Mouse (Mus musculus) CD4-positive helper T cell, adult 2 months (primary cell): ENCODE results near the gene Synj2.

ENCODE experiments used
- DNase-seq: peaks from one replicate; pipeline ENCODE4 v3.0.0-alpha.2; 2012; ENCODE audit warnings: low read depth, missing footprints, low spot score

The Synj2 gene

DNA sequence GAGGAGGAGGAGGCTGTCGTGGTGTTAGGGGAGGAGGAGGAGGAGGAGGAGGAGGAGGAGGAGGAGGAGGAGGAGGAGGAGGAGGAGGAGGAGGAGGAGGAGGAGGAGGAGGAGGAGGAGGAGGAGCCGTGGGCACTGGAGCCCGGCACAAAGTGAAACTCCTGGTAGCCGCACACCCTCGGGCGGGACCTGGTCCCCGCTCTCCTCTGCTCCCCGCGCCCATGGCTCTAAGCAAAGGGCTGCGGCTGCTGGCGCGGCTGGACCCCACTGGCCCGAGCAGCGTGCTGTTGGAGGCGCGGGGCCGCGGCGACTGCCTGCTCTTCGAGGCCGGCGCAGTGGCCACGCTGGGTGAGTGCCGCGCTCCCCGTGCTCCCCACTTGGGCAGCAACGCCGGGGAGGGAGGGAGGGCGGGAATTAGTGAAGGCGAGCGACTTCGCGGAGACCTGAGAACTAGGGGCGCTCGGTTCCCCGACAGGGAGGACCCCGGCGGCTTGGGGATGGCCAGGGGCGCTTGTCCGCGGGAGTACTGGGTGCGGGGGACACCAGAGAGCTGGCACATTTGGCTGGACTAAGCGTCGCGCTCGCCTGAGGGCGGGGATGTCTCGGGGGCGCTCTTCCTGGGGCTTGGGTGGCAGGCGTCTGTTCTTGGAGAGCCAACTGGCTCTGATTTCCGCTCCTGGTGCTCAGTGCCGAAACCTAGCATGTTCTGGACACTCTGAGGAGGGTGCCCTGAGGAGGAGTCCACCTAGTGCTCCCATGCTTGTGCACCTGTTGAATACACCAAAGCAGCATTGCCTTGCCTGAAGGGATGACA lies at the start of gene Synj2:
TSS of gene Synj2 (plus strand) at position 51 of the 814 bp plus-strand sequence.
- DNase-seq: peak; percentile 75

DNA sequence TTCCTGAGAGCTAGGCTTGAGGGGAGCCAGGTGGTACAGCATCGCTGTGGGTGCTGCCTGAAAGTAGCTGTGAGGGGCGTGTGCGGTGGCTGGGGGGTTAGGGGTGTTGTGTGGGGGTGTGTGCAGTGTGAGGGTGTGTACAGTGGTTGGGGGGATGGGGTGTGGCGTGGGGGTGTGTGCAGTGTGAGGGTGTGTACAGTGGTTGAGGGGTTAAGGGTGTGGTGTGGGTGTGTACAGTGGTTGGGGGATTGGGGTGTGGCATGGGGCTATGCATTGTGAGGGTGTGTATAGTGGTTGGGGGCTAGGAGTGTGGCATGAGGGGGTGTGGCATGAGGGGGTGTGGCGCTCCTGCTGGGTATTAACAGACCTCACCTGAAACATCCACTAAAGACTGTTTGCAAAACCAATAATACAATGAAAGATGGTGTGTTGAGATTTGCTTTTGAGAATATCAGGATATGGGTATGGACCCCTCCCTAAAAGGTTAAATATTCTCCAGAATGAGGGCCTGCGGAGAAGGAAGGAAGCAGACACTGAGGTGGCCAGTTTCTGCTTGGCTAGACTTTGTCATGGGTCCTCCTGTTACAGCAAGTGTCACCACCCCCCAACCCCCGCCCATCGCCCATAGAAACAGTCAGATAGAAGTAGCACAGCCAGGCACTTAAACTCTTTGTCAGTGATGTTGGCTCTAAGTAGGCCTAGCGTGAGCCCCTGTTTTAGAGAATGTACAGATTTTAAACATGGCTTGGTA lies 49.0 kb upstream of the Synj2 start:
- no peak for DNase-seq

DNA sequence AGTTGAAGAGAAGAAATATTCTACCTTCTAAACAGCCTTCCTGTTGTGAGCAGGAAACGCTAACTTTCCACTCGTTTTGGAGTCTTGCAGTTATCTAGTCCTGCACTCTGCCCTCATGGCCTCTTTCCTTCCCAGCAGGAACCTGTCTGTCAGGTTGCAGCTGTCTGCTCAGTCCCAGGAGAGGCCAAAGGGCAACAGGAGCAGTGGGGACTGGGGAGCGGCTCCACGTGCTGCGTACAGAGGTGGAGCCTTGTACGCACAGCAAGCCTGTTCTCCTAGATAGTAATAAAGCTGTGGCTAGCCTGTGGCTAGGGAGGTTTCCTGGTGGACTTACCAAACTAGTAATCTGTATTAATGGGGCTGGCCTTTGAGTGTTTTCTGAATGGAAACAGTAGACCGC lies 48.0 kb upstream of the Synj2 start:
- no peak for DNase-seq

DNA sequence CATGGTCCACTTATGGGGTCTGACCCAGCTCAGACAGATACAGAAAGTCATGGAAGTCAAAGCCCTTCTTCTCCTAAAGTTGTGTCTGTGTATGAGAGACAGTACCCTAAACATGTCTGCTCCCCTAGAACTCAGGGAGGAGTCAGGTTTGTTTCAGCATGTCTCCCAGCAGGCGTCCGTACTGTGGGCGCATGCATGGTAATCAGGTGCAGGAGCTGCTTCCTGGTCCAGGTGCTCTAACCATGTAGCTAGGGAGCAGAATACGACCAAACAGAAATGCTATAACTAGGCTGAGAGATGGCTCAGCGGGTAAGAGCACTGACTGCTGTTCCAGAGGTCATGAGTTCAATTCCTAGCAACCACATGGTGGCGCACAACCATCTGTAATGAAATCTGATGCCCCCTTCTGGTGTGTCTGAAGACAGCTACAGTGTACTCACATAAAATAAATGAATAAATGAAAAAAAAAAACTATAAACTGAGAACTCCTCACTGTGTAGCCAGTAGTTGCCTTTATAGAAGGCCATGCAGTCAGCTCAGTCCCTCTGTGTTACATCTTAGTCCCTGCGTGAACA lies 47.4 kb upstream of the Synj2 start:
- no peak for DNase-seq

DNA sequence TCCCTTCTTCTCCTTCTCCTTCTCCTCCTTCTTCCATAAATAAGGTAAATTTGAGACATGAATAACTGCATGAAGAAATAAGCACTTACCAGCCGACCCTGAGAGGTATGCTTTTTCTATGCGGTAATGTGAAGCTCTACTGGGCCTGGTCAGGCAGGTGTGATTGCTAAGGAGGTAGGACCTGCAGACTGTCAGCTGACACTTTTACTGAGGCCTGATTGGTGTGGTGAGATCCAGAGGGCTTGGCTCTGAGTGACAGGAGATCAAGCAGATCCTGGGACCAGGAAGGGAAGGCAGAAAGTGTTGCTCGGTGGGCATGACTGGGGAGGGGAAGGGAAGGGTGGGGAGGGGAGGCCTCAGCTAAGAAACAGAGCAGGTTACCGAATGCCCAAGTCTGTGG lies 45.0 kb upstream of the Synj2 start:
- no peak for DNase-seq

DNA sequence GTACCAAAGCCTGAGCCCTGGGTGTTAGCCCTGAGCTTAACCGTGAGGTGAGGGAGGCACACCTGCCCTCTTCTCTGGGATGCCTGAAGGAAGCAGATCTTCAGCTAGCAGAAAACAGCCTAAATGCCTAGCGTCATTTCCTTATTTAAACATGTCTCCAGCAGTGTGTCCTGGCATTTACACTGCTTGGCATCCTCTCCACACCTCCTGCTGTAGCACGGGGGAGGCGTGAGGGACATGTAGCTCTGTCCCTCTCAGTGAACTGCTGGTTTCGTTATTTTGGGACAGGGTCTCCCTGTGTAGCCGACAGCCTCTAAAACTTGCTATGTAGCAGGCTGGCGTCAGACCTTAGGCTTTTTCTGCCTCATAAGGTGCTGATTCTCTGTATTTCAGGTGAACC lies 44.5 kb upstream of the Synj2 start:
- DNase-seq: no peak

DNA sequence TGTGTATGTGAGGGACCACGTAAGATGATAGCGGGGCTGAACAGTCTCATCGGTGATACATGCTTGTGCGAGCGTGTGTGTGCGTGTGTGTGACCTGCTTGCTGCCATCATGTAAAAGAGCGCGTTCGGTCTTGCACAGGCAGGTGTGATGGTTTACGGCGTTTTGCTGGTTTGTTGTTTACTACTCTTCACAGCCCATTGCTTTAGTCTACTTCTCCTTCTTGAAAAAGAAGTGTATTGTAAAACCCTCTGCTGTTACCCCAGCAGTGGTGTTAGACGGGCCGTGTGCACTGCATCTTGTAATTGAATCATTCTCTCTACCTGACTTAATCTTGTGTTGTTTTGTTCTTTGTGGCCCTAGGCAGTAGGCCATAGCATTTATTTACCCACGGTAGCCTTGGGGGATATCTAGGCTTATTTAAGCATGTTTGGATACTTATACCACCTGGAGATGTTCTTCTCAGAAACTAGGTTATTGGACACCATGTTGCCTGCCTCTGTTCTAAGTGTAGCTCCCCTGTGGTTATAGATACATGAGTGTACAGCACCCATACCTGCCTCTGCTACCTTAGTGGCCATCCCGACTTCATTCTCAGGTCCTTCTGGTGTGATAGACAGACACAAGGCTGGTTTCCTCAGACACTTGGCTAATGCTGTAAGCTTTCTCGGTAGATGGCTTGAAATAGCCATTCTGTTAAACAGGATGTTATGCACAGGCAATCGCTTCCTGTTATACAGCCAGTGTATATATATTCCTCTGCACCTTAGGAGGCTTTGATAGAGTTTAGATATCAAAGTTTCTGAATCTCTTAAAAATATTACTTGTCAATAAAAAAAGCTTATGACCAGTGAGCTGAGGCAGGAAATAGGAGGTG lies 43.5 kb upstream of the Synj2 start:
- DNase-seq: no peak

DNA sequence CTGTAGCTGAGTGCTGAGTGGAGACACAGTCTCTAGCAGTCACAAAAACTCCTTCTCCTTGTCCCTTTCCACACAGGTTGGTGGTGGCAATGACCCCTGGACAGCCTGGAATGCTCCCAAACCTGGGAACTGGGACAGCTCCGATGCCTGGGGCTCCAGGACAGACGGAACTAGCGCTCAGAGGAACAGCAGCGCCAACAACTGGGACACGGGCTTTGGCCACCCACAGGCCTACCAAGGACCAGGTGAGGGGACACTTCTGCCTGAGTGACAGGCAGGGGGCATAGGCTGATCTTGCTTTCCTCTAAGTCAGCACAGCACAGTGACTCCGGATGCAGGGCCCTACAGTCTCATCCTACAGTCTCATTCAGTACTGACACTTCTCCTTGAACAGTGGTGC lies 41.8 kb upstream of the Synj2 start:
- no peak for DNase-seq

DNA sequence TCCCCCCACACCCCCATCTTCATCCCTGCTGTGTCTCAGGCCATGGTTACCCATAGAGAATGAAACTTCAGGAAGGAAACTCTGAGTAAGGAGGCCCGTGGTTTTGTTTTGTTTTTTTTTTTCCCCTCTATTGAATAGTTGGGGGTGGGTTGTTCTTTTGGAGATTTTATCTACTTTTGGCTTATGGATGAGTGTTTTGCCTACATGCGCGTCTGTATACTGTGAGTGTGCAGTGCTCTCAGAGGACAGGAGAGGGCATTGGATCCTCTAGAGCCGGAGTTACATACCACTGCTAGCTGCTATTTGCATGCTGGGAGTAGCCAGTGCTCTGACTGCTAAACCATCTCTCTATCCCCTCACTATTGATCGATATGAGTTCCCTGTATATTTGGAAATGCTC lies 39.7 kb upstream of the Synj2 start:
- DNase-seq: no peak

DNA sequence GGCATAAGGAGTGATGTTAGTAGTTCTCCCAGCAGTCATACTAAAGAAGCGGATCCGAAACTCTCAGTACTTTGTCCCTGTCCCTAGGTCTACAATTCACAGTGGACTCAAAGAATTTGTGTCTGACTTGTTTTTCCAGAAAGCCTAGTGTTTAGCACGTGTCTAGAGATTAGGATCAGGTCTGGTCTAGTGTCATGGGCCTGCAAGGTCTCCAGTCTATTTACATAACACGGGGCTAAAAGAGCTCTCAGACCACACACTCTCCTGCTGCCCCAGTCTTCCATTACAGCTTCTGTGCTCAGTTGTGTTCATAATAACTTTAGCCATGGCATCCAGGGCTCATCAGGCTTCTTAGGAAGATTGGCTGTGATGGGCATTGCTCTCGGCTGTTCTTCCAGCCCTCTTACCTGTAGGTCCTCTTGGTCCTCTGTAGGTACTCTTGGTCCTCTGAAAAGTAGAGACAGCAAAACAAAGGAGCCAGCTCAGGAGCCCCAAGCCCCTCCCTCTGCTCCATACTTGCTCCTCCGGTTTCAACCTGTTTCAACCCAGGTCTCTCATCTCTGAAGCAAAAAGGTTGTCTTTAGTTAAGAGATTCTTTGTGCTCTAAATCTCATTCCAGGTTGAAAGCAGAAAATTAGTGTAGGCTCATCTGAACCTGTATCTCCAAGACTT lies 37.3 kb upstream of the Synj2 start:
- no peak for DNase-seq

DNA sequence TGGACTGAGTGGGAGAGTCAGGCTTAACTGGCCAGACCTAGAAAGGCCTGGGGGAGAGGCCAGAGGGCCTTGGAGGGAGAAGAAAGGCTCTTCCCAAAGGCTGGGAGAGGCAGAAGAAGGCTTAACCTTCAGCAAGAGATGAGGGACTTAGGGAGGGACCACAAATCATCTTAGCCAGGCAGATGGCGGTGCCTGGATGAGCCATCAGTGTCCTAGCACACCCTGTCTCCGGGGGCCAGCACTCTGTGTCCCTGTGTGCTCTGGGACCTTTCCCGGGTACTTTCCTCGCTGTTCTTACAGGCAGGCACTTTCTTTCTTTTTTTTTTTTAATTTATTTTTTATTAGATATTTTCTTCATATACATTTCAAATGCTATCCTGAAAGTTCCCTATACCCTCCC lies 31.4 kb upstream of the Synj2 start:
- DNase-seq: no peak

DNA sequence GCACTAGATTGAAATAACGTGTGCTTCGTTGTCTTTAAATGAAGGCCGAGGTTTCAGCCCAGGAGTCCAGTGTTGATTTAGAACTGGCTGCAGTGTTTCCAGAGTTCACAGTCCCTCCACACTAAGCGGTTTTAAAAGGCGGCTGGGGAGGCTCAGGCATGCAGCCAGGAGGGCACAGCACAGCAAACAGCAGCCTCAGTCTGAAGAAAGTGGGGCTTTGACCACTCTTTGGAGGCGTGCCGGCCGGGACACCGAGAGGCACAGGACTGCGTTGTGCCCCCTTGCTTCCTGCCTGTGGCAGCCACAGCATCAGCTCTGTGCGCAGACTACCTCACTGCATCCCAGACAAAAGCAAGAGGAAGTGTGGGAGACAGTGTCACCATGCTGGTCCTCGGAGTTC lies 29.5 kb upstream of the Synj2 start:
- DNase-seq: no peak

DNA sequence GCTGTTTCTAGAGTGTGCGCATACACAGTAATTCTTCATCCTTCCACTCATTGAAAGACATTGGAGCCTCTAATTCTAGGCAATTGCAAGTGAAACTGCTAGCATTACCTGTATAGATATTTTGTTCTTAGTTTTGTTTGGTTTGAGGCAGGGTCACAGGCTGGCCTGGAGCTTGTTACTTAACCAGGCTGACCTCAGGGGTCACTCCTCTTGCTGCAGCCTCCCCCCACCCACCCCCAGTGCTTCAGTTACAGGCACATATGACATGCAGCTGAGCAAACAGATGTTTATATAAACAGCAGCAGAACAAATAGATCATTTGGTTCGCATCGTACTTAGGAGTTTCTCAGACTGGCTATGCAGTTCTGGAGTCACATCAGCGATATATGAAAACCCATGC lies 28.3 kb upstream of the Synj2 start:
- no peak for DNase-seq

DNA sequence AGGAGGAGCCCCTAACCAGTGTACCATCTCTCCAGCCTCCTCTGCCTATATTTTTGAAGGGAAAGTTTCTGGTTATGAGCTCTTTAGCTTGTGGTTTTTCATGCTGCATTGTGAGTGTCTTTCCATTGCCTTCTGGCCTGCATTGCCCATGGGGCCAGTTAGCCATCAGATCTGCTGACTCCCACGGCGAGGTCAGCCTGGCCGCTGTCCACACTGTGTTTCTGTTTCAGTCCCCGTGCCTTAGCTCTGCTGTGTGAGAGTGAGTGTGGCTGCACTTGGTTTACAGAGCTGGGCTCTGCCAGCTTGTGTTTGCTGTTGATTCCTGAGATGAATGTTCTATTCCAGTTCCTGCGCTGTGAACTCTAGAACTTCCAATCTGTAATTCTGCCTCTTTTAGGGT lies 26.9 kb upstream of the Synj2 start:
- no peak for DNase-seq

DNA sequence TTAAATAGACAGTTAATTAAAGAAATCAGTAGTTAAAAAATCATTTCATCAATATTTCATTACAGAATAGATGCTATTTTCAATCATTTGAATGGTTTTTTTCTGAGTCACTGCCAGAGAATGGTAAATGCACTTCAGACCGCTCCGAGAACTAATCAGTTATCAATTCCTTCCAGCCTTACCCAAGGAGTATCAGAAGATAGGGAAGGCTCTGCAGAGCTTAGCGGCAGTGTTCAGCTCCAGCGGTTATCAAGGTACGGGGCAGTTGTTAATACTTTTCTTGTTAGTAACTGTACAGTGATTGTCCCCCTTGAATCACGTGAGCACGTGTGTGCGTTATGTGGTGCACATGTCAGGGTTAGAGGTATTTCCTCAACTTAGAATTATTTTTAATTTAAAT lies 19.1 kb upstream of the Synj2 start:
- DNase-seq: no peak

DNA sequence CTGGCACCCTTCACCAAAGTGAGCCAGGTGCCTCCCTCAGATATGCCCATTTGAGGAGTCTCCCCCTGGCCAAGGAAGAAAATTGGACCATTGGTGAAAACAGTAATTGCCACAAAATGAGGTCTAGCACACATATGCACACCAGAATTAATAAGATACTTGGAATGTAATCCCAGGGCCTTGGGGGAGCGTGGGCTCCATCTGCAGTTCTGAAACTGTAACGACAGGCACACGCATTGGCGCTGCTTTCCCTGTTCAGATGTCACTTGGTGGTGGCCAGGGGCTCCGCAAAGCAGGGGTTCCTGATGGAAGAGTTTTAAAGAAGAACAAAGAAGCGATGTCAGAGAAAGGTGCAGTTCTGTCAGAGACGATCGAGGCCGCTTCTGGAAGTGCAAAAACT lies 17.8 kb upstream of the Synj2 start:
- no peak for DNase-seq

DNA sequence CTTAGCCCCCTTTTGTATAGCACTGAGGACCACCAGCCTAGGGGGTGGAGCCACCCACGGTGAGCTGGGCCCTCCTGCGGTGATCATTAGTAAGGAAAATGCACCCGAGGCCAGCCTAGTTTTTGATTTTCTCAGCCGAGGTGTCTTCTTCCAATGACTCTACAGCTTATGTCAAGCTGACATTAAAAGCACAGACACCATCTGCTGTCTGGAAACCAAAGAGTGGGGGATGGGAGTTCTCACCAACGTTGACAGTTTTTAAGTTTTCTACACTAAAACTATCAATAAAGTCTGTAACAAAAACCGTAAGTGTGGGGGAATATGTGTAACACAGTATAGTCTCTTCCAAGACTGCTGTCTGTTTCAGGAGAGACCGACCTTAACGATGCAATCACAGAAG lies 16.8 kb upstream of the Synj2 start:
- DNase-seq: no peak

DNA sequence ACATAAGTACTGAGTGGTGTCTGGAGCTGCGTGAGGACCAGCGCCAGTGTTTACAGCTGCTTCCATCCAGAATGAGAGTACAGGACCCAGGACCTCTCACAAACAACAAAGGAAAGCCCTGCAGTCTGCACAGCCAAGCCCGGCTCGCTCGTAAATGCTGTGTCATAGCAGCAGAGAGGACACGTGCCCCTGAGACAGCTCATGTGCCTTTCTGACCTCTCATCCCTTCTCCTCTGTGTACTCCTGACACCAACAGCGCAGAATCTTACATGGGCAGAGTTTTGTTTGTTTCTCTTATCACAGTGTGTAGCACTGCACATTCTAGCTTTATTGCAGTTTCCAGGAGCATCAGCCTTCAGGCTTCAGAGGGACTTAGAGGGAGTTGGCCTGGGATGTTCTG lies 14.4 kb upstream of the Synj2 start:
- no peak for DNase-seq

DNA sequence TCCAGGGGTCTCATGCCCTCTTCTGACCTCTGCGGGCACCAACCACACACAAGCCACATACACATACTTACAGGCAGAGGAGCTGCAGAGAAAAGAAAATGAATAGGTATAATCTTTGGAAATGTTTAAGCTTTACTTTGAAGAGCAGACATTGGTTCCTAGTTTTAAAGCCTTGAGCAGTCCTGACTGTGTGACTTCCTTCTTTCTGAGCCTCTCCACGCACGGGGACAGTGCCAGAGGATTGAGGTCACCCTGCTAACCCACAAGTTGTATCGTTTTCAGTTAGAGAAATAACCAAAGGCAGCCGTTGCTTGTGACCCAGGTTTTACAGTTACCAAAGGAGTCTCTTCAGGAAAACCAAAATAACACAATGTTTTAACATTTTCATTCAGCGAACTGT lies 12.0 kb upstream of the Synj2 start:
- DNase-seq: no peak

DNA sequence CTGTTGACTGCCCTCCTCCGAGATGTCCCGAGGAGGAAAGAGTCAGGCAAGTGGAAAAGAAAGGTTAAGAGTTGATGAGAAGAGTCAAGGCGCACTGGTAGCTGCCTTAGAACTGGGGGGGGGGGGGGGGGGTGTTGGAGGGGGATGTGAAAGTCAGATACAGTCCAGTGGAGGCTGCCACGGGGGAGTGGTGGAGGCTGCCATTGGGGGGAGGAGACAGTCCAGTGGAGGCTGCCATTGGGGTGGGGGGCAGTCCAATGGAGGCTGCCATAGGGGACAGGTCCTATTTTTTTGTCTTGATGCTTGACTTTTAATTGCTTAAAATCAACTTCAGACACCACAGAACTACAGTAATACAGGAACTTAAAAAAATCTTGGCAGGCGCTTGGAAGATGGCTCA lies 8.9 kb upstream of the Synj2 start:
- no peak for DNase-seq

DNA sequence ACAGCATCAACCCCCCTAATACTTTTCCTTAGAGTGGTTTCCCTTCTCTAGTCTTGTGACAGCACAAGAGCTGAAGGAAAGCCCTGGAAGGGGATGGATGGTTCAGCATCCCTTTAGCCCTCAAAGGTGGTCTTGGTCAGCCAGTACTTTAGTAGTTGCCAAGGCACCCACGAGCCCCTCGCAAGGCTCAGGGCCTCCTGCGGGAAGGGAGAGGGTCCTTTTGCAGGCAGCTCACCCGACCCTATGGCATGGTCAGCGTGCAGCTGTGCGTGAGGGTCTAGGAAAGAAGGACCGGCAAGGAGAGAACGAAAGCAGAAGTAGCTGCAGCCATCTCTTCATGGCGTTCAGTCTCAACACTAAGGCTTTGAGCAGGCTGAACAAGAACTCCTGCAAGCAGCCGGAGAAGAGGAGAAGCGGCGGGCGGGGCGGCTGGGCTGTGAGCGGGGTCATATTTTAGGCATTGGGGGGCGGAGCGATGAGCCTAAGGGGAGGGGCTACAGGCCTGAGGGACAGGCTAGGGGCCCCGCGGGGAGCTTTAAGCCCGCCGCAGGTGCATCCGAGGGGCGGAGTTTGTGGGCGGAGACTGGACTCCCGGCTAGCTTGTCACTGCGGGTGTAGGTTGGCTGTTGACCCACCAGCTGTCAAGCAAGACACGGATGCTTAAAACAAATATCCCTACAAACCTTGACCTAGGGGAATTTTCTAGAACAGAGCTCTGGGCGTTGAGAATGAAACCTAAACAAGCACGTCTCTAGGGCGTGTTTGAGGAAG lies 6.3 kb upstream of the Synj2 start:
- DNase-seq: peak; percentile 83
